Mouse (Mus musculus) left cerebral cortex, postnatal 4 days (tissue): ENCODE measurements around the gene Nutf2-ps1. TPM values are rescaled to one million over a fixed set of nuclear protein-coding genes. Genes with fewer than 3 reads are reported as not detected.

Source experiments
- DNase-seq: peaks from one replicate; pipeline ENCODE4 v3.0.0-alpha.2; 2022
- intact Hi-C: fragments of 180-260 bp; cut with DNase I; formaldehyde crosslinking; loops from one replicate; pipeline ENCODE4 v1.15.1; 2025
- total RNA-seq, 2 experiments: library from RNA; stranded (reverse); gene quantifications; 2 replicates each; pipeline ENCODE4 v1.2.3; 2021

The Nutf2-ps1 gene
- total RNA-seq, 2 experiments from 2014 or later: 67.0 to 78.7 TPM

DNA sequence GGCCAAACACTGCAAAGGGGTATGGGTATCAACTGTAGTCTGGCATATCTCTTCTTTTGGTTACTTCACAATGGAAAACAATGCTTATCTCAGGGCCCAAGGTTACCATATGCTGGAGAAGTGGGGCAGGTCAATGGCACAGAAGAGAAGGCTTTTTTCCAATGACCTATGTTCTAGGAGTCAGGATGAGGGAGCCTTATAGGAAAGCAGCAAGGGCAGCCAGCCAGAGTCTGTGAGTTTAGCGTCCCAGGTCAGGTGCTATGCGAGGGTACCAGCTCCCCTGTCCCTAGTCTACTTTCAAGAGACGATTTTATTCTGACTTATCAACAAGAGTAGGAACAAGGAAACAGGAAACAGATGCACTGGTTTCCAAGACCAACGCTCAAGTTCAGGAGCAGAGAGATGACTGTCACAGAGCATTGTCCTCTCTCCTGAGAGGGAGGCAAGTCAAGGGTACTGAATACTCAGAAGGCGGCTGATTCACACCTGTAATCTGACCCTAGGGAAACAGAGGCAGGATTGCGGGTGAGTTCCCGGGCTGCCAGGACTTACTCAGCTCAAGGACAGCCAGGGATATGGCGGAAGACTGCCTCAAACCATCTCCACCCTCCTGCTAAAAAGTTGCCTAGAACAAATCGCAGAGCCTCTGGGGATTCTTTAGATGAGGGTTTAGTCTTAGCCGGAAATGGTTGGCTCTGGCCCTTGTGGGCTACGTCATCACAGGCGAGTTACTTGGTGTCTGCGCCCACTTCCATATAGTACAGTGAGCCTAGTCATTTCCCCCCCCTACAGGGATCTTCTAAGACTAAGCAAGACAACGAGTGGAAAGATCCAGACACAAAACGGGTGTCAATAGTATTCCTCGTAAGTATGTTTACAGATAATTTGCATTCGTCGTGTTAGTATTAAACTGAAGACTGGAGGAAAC lies 17.1 kb downstream of the Nutf2-ps1 start:
- intact Hi-C loops: no loop called here
- no peak for DNase-seq

GRCm38 (mm10) chr19:53571056-53571455 lies 17.8 kb downstream of the Nutf2-ps1 start:
- intact Hi-C loops: no loop called here
- DNase-seq: no peak

DNA sequence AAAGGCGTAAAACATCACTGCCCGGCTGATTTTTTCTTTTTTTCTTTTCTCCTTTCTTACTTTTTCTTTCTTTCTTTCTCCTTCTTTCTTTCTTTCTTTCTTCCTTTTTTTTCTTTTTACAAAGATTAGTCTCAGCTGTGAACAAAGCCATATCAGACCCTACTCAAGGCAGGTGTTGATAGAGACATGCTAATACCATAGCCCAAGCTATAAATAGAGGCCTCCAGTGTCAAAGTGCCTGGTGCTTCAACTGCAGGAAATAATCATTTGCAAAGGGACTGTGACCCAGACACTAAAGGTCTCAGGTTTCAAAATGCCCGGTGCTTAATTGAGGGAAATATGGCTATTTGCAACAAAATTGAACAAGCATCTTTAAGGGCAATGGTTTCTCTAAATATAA lies 20.3 kb downstream of the Nutf2-ps1 start:
- no peak for DNase-seq
- intact Hi-C loops: no loop called here

GRCm38 (mm10) chr19:53567864-53568263 lies 21.0 kb downstream of the Nutf2-ps1 start:
- DNase-seq: no peak
- intact Hi-C loops: no loop called here

- DNase-seq: no peak
- intact Hi-C loops: no loop called here
Measured at GRCm38 (mm10) chr19:53565565-53566277, 23.1 kb downstream of the Nutf2-ps1 start.

- DNase-seq: no peak
- intact Hi-C loops: no loop called here
Measured at GRCm38 (mm10) chr19:53564174-53564573, 24.7 kb downstream of the Nutf2-ps1 start.

DNA sequence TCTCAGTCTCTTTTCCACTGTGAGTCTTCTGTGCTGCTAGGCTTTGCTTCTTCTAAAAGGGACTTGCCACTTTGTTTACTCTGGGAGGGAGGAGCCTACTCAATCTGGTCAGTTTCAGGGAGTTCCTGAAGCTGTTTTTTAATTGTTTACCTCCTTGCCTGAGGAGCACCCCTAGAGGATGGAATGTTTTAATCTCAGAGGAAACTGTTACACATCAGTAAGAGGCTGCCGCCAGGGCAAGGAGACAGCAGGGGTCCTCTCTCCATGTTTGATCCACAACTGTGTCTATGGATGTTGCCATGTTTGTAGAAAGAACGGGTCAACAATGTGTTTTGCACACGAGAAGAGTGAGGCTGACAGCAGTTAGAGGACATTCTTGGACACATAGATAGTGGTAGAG lies 28.4 kb downstream of the Nutf2-ps1 start:
- intact Hi-C loops: no loop called here

GRCm38 (mm10) chr19:53557267-53557936 lies 31.5 kb downstream of the Nutf2-ps1 start:
- DNase-seq: no peak
- intact Hi-C loops: no loop called here

More for the DNA sequence above, 28.4 kb downstream of the Nutf2-ps1 start:
- DNase-seq: no peak

DNA sequence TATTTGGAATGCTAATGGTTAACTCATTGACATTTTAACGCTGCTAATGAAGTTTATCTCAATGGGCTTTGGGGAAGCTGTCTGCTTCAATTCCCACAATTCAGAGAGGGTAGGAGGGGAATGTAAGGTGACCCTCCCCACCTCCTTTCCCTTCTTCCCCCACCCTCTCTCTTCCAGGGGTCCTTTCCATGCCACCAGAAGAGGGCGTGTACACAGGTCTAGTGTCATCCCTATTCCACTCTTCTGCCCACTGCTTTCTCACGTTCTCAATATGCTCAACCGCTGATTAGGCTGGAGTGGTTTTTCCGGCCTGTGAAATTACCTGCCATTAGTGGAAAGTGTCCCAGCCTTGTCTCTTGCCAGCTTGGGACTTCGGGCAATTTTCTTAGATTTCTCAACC lies 32.0 kb downstream of the Nutf2-ps1 start:
- no peak for DNase-seq
- intact Hi-C loops: no loop called here

GRCm38 (mm10) chr19:53554981-53555616 lies 33.8 kb downstream of the Nutf2-ps1 start:
- no peak for DNase-seq
- intact Hi-C loops: no loop called here

- no peak for DNase-seq
Measured at GRCm38 (mm10) chr19:53554402-53554801, 34.5 kb downstream of the Nutf2-ps1 start.

DNA sequence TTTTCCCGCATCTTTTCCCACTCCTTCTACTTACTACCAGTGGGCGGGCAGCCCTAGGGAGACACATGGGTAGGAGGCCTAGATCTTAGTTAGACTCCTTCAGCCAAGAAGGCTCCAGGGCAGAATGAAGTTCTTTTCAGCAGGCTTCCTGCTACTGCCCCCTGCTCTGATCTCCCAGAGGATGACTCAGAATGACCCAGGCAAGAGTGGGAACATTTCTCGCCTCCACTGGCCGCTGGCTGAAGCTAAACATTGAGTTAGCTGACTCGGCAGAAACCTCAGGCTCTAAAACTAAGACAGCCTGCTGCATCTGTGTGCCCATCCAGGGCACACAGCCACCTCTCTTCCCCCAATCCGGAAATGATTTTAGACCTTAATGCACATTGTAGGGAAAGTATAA lies 36.1 kb downstream of the Nutf2-ps1 start:
- intact Hi-C loops: no loop called here
- DNase-seq: no peak

More at GRCm38 (mm10) chr19:53554402-53554801, 34.5 kb downstream of the Nutf2-ps1 start:
- intact Hi-C loops: no loop called here

- intact Hi-C loops: no loop called here
- no peak for DNase-seq
Measured at GRCm38 (mm10) chr19:53552216-53552786, 36.6 kb downstream of the Nutf2-ps1 start.

DNA sequence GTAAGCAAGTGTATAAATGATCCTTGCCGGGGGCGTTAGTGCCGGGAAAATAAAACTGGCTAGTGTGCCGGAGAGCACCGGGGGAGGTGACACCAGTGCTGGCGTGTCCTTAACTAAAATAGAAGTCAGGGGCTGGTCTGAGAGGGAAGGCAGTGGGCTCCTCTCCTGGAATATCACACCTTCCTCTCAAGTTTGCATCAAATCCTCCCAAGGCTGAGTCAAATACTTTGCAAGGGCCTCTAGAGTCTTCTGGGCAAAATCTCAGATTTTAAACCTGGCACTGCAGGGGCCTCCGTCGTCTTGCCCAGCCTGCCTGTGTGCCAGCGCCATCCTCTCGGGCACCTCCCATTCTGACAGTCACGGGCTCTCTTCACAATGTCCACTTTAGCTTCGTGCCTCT lies 37.9 kb downstream of the Nutf2-ps1 start:
- no peak for DNase-seq
- intact Hi-C loops: no loop called here

- intact Hi-C loops: no loop called here
- DNase-seq: no peak
Measured at GRCm38 (mm10) chr19:53547597-53547996, 41.3 kb downstream of the Nutf2-ps1 start.

GRCm38 (mm10) chr19:53544923-53545561 lies 43.8 kb downstream of the Nutf2-ps1 start:
- intact Hi-C loops: no loop called here
- no peak for DNase-seq

- no peak for DNase-seq
- intact Hi-C loops: no loop called here
Measured at GRCm38 (mm10) chr19:53543602-53544001, 45.3 kb downstream of the Nutf2-ps1 start.

GRCm38 (mm10) chr19:53539296-53539695 lies 49.6 kb downstream of the Nutf2-ps1 start:
- intact Hi-C loops: no loop called here

GRCm38 (mm10) chr19:53538796-53539195 lies 50.1 kb downstream of the Nutf2-ps1 start:
- intact Hi-C loops: no loop called here
- DNase-seq: no peak

More at GRCm38 (mm10) chr19:53539296-53539695, 49.6 kb downstream of the Nutf2-ps1 start:
- DNase-seq: no peak
